Mouse (Mus musculus): ENCODE measurements around the gene Slc4a4. TPM values are rescaled to one million over a fixed set of nuclear protein-coding genes. Genes with fewer than 3 reads are reported as not detected.

Gene Slc4a4
- polyA plus RNA-seq, 1 experiment from 2014 or later, result 5.9 TPM

- WGBS, result 55% methylated on average over 9 of the region's 9 CpGs
- H3K9me3 ChIP-seq (ENCODE audit: control insufficient read depth, low read length), result no peaks in the 10 kb centered on the region
- no peaks in the 10 kb centered on the region for H3K27me3 ChIP-seq (replicated peaks; ENCODE audit: control insufficient read depth, insufficient read depth, low read length)
- no peak overlapping the region for H3K4me2 ChIP-seq (ENCODE audit: low read length)
- no peak for ATAC-seq (replicated peaks; ENCODE audit: low FRiP score, low TSS enrichment, low read depth)
- 0 out of 2 replicates have a peak, but pooled peaks cover 2% of the 10 kb centered on the region for H3K4me1 ChIP-seq (replicated peaks; ENCODE audit: control insufficient read depth, insufficient read depth, low read length)
- no peak overlapping the region for H3K9ac ChIP-seq (ENCODE audit: low read length)
- no peak overlapping the region for H3K4me3 ChIP-seq (ENCODE audit: low read depth, low read length)
- DNase-seq (ENCODE audit: low spot score), result no peak
- H3K36me3 ChIP-seq (ENCODE audit: control insufficient read depth, insufficient read depth, low read length), result no peaks in the 10 kb centered on the region
- H3K27ac ChIP-seq (ENCODE audit: low read depth), result no peak overlapping the region
Measured at GRCm38 (mm10) chr5:89061097-89061496, 174.5 kb downstream of the Slc4a4 start.

GRCm38 (mm10) chr5:89062286-89062685 is 175.7 kb downstream of the Slc4a4 start:
- H3K4me3 ChIP-seq (ENCODE audit: low read depth, low read length), result no peak overlapping the region
- H3K36me3 ChIP-seq (ENCODE audit: control insufficient read depth, insufficient read depth, low read length), result no peaks in the 10 kb centered on the region
- DNase-seq (ENCODE audit: low spot score) (no peak), ATAC-seq (replicated peaks; ENCODE audit: low FRiP score, low TSS enrichment, low read depth) (no peak)
- H3K9ac ChIP-seq (ENCODE audit: low read length), result no peak overlapping the region
- no peak overlapping the region for H3K27ac ChIP-seq (ENCODE audit: low read depth)
- H3K27me3 ChIP-seq (replicated peaks; ENCODE audit: control insufficient read depth, insufficient read depth, low read length), result no peaks in the 10 kb centered on the region
- H3K4me1 ChIP-seq (replicated peaks; ENCODE audit: control insufficient read depth, insufficient read depth, low read length), result 0 out of 2 replicates have a peak, but pooled peaks cover 2% of the 10 kb centered on the region
- H3K4me2 ChIP-seq (ENCODE audit: low read length), result no peak overlapping the region
- 40% methylated on average over 5 of the region's 5 CpGs for WGBS
- no peaks in the 10 kb centered on the region for H3K9me3 ChIP-seq (ENCODE audit: control insufficient read depth, low read length)

GRCm38 (mm10) chr5:89067111-89067510 is 180.5 kb downstream of the Slc4a4 start:
- Histone ChIP-seq H3K4me2 (ENCODE audit: low read length) (no peak overlapping the region), H3K36me3 (ENCODE audit: control insufficient read depth, insufficient read depth, low read length) (no peaks in the 10 kb centered on the region), H3K9ac (ENCODE audit: low read length) (no peak overlapping the region), H3K27me3 (replicated peaks; ENCODE audit: control insufficient read depth, insufficient read depth, low read length) (no peaks in the 10 kb centered on the region), H3K4me1 (replicated peaks; ENCODE audit: control insufficient read depth, insufficient read depth, low read length) (no peaks in the 10 kb centered on the region), H3K27ac (ENCODE audit: low read depth) (no peak overlapping the region), H3K9me3 (ENCODE audit: control insufficient read depth, low read length) (no peaks in the 10 kb centered on the region), H3K4me3 (ENCODE audit: low read depth, low read length) (no peak overlapping the region)
- ATAC-seq (replicated peaks; ENCODE audit: low FRiP score, low TSS enrichment, low read depth), result no peak
- 55% methylated on average over 4 of the region's 4 CpGs for WGBS
- DNase-seq (ENCODE audit: low spot score), result no peak

GRCm38 (mm10) chr5:89068072-89068471 is 181.5 kb downstream of the Slc4a4 start:
- Histone ChIP-seq H3K4me3 (ENCODE audit: low read depth, low read length) (no peak overlapping the region), H3K27me3 (replicated peaks; ENCODE audit: control insufficient read depth, insufficient read depth, low read length) (no peaks in the 10 kb centered on the region), H3K4me2 (ENCODE audit: low read length) (no peak overlapping the region), H3K36me3 (ENCODE audit: control insufficient read depth, insufficient read depth, low read length) (no peaks in the 10 kb centered on the region), H3K9me3 (ENCODE audit: control insufficient read depth, low read length) (no peaks in the 10 kb centered on the region), H3K4me1 (replicated peaks; ENCODE audit: control insufficient read depth, insufficient read depth, low read length) (no peaks in the 10 kb centered on the region), H3K27ac (ENCODE audit: low read depth) (no peak overlapping the region), H3K9ac (ENCODE audit: low read length) (no peak overlapping the region)
- no peak for DNase-seq (ENCODE audit: low spot score)
- ATAC-seq (replicated peaks; ENCODE audit: low FRiP score, low TSS enrichment, low read depth), result no peak
- WGBS, result 94% methylated on average over 5 of the region's 5 CpGs

GRCm38 (mm10) chr5:89070051-89070450 is 183.4 kb downstream of the Slc4a4 start:
- Histone ChIP-seq H3K36me3 (ENCODE audit: control insufficient read depth, insufficient read depth, low read length) (no peaks in the 10 kb centered on the region), H3K4me2 (ENCODE audit: low read length) (no peak overlapping the region), H3K4me3 (ENCODE audit: low read depth, low read length) (no peak overlapping the region), H3K27ac (ENCODE audit: low read depth) (no peak overlapping the region), H3K9me3 (ENCODE audit: control insufficient read depth, low read length) (no peaks in the 10 kb centered on the region), H3K9ac (ENCODE audit: low read length) (no peak overlapping the region), H3K27me3 (replicated peaks; ENCODE audit: control insufficient read depth, insufficient read depth, low read length) (no peaks in the 10 kb centered on the region), H3K4me1 (replicated peaks; ENCODE audit: control insufficient read depth, insufficient read depth, low read length) (no peaks in the 10 kb centered on the region)
- WGBS, result 93% methylated on average over 3 of the region's 3 CpGs
- DNase-seq (ENCODE audit: low spot score), result no peak
- ATAC-seq (replicated peaks; ENCODE audit: low FRiP score, low TSS enrichment, low read depth), result no peak

GRCm38 (mm10) chr5:89071957-89072356 is 185.3 kb downstream of the Slc4a4 start:
- DNase-seq (ENCODE audit: low spot score) (no peak), ATAC-seq (replicated peaks; ENCODE audit: low FRiP score, low TSS enrichment, low read depth) (no peak)
- no peaks in the 10 kb centered on the region for H3K9me3 ChIP-seq (ENCODE audit: control insufficient read depth, low read length)
- H3K4me2 ChIP-seq (ENCODE audit: low read length), result no peak overlapping the region
- no peak overlapping the region for H3K4me3 ChIP-seq (ENCODE audit: low read depth, low read length)
- no peaks in the 10 kb centered on the region for H3K36me3 ChIP-seq (ENCODE audit: control insufficient read depth, insufficient read depth, low read length)
- 81% methylated on average over 4 of the region's 4 CpGs for WGBS
- no peaks in the 10 kb centered on the region for H3K4me1 ChIP-seq (replicated peaks; ENCODE audit: control insufficient read depth, insufficient read depth, low read length)
- H3K27ac ChIP-seq (ENCODE audit: low read depth), result no peak overlapping the region
- no peak overlapping the region for H3K9ac ChIP-seq (ENCODE audit: low read length)
- no peaks in the 10 kb centered on the region for H3K27me3 ChIP-seq (replicated peaks; ENCODE audit: control insufficient read depth, insufficient read depth, low read length)

GRCm38 (mm10) chr5:89077711-89078110 is 191.1 kb downstream of the Slc4a4 start:
- H3K36me3 ChIP-seq (ENCODE audit: control insufficient read depth, insufficient read depth, low read length), result no peaks in the 10 kb centered on the region
- no peaks in the 10 kb centered on the region for H3K4me1 ChIP-seq (replicated peaks; ENCODE audit: control insufficient read depth, insufficient read depth, low read length)
- no peak overlapping the region for H3K4me2 ChIP-seq (ENCODE audit: low read length)
- H3K9me3 ChIP-seq (ENCODE audit: control insufficient read depth, low read length), result no peaks in the 10 kb centered on the region
- ATAC-seq (replicated peaks; ENCODE audit: low FRiP score, low TSS enrichment, low read depth) (no peak), DNase-seq (ENCODE audit: low spot score) (no peak)
- WGBS, result 29% methylated on average over 1 of the region's 1 CpGs
- no peak overlapping the region for H3K4me3 ChIP-seq (ENCODE audit: low read depth, low read length)
- no peaks in the 10 kb centered on the region for H3K27me3 ChIP-seq (replicated peaks; ENCODE audit: control insufficient read depth, insufficient read depth, low read length)
- no peak overlapping the region for H3K9ac ChIP-seq (ENCODE audit: low read length)
- H3K27ac ChIP-seq (ENCODE audit: low read depth), result no peak overlapping the region

- Histone ChIP-seq H3K27ac (ENCODE audit: low read depth) (no peak overlapping the region), H3K4me3 (ENCODE audit: low read depth, low read length) (no peak overlapping the region), H3K9ac (ENCODE audit: low read length) (no peak overlapping the region), H3K4me2 (ENCODE audit: low read length) (no peak overlapping the region), H3K27me3 (replicated peaks; ENCODE audit: control insufficient read depth, insufficient read depth, low read length) (no peaks in the 10 kb centered on the region), H3K4me1 (replicated peaks; ENCODE audit: control insufficient read depth, insufficient read depth, low read length) (no peaks in the 10 kb centered on the region), H3K9me3 (ENCODE audit: control insufficient read depth, low read length) (no peaks in the 10 kb centered on the region), H3K36me3 (ENCODE audit: control insufficient read depth, insufficient read depth, low read length) (no peaks in the 10 kb centered on the region)
- ATAC-seq (replicated peaks; ENCODE audit: low FRiP score, low TSS enrichment, low read depth) (no peak), DNase-seq (ENCODE audit: low spot score) (no peak)
- WGBS, result 84% methylated on average over 4 of the region's 4 CpGs
Measured at GRCm38 (mm10) chr5:89083476-89083875, 196.9 kb downstream of the Slc4a4 start.

GRCm38 (mm10) chr5:89087916-89088315 is 201.3 kb downstream of the Slc4a4 start:
- H3K9me3 ChIP-seq (ENCODE audit: control insufficient read depth, low read length), result no peaks in the 10 kb centered on the region
- no peaks in the 10 kb centered on the region for H3K4me1 ChIP-seq (replicated peaks; ENCODE audit: control insufficient read depth, insufficient read depth, low read length)
- DNase-seq (ENCODE audit: low spot score) (no peak), ATAC-seq (replicated peaks; ENCODE audit: low FRiP score, low TSS enrichment, low read depth) (no peak)
- no peak overlapping the region for H3K4me2 ChIP-seq (ENCODE audit: low read length)
- H3K36me3 ChIP-seq (ENCODE audit: control insufficient read depth, insufficient read depth, low read length), result no peaks in the 10 kb centered on the region
- 88% methylated on average over 7 of the region's 7 CpGs for WGBS
- H3K27ac ChIP-seq (ENCODE audit: low read depth), result no peak overlapping the region
- H3K4me3 ChIP-seq (ENCODE audit: low read depth, low read length), result no peak overlapping the region
- H3K27me3 ChIP-seq (replicated peaks; ENCODE audit: control insufficient read depth, insufficient read depth, low read length), result no peaks in the 10 kb centered on the region
- no peak overlapping the region for H3K9ac ChIP-seq (ENCODE audit: low read length)
